Mouse (Mus musculus) intestine, embryonic 16.5 days (tissue): ENCODE data around the gene Wnt9a. TPM values are rescaled to one million over a fixed set of nuclear protein-coding genes. Genes with fewer than 3 reads are reported as not detected.

Source experiments
- ATAC-seq: fragments of 200-750 bp; cut with Nextera tagmentation; 2 replicates; pipeline ENCODE4 v1.8.0; 2017; ENCODE audit warnings: moderate TSS enrichment, moderate library complexity
- H3K27ac ChIP-seq: fragments of 300-500 bp; sonication (generic); 2 replicates; pipeline ENCODE4 v1.5.1; 2014; ENCODE audit warnings: mild to moderate bottlenecking, low read length
- H3K27me3 ChIP-seq: fragments of 300-500 bp; sonication (generic); replicated peaks from 2 replicates; pipeline ENCODE4 v1.6.1; 2014; ENCODE audit warnings: low read length, control low read depth, mixed read lengths; ENCODE audit not compliant: control insufficient read depth, insufficient read depth
- H3K36me3 ChIP-seq: fragments of 300-500 bp; sonication (generic); 2 replicates; pipeline ENCODE4 v1.6.1; 2014; ENCODE audit warnings: low read length, control low read depth; ENCODE audit not compliant: control insufficient read depth, insufficient read depth
- H3K4me1 ChIP-seq: fragments of 300-500 bp; sonication (generic); 2 replicates; pipeline ENCODE4 v1.6.1; 2014; ENCODE audit warnings: low read length, control low read depth, mixed read lengths; ENCODE audit not compliant: control insufficient read depth, insufficient read depth
- H3K4me2 ChIP-seq: fragments of 300-500 bp; sonication (generic); 2 replicates; pipeline ENCODE4 v1.6.1; 2014; ENCODE audit warnings: low read depth, low read length, control low read depth
- H3K4me3 ChIP-seq: fragments of 300-500 bp; sonication (generic); 2 replicates; pipeline ENCODE4 v1.5.1; 2014; ENCODE audit warnings: mild to moderate bottlenecking, low read length
- H3K9ac ChIP-seq: fragments of 300-500 bp; sonication (generic); 2 replicates; pipeline ENCODE4 v1.6.1; 2014; ENCODE audit warnings: low read depth, low read length
- H3K9me3 ChIP-seq: fragments of 300-500 bp; sonication (generic); 2 replicates; pipeline ENCODE4 v1.6.1; 2016; ENCODE audit warnings: low read length, control low read depth; ENCODE audit not compliant: control insufficient read depth
- WGBS: fragments of 180-500 bp; shearing (Covaris S2); extraction: QIAGEN DNeasy Blood & Tissue Kit; methylation state at CpG from one replicate; pipeline ENCODE4 v1.1.7; 2014; 5-methylcytosine and 5-hydroxymethylcytosine counted together
- polyA plus RNA-seq: library from polyadenylated mRNA; unstranded; fragments of >200 nt; fragmentation: Nextera tagmentation; extraction: Ambion mirVana; gene quantifications from 2 replicates; pipeline ENCODE4 v1.2.1, GENCODE M21; 2015

Gene Wnt9a
- polyA plus RNA-seq, 1 experiment from 2014 or later = 4.4 TPM

GRCm38 (mm10) chr11:59274184-59274583 lies 32.5 kb upstream of the Wnt9a start:
- 86% methylated on average over 3 of the region's 3 CpGs for WGBS
- Histone ChIP-seq H3K4me2 (no peak overlapping the region), H3K27ac (no peak overlapping the region), H3K4me1 (no peaks in the 10 kb centered on the region), H3K27me3 (peaks cover 5% of the 10 kb centered on the region; the same call in 1 of the 2 replicates), H3K9me3 (no peaks in the 10 kb centered on the region), H3K36me3 (no peaks in the 10 kb centered on the region), H3K4me3 (no peak overlapping the region), H3K9ac (no peak overlapping the region)
- ATAC-seq = no peak

- Histone ChIP-seq H3K27ac (no peak overlapping the region), H3K4me1 (no peaks in the 10 kb centered on the region), H3K9ac (no peak overlapping the region), H3K4me2 (no peak overlapping the region), H3K27me3 (peaks cover 9% of the 10 kb centered on the region; the same call in 1 of the 2 replicates), H3K4me3 (no peak overlapping the region), H3K36me3 (no peaks in the 10 kb centered on the region), H3K9me3 (no peaks in the 10 kb centered on the region)
- ATAC-seq = peak; percentile 77; the same call in 1 of the 2 replicates
- WGBS = 25% methylated on average over 2 of the region's 2 CpGs
Measured at GRCm38 (mm10) chr11:59276877-59277276, 29.9 kb upstream of the Wnt9a start.

- Histone ChIP-seq H3K4me3 (no peak overlapping the region), H3K4me1 (no peaks in the 10 kb centered on the region), H3K27me3 (peaks cover 12% of the 10 kb centered on the region), H3K36me3 (no peaks in the 10 kb centered on the region), H3K27ac (no peak overlapping the region), H3K4me2 (no peak overlapping the region), H3K9me3 (no peaks in the 10 kb centered on the region), H3K9ac (no peak overlapping the region)
- ATAC-seq = no peak
- WGBS = 80% methylated on average over 4 of the region's 4 CpGs
Measured at GRCm38 (mm10) chr11:59278047-59278446, 28.7 kb upstream of the Wnt9a start.

DNA sequence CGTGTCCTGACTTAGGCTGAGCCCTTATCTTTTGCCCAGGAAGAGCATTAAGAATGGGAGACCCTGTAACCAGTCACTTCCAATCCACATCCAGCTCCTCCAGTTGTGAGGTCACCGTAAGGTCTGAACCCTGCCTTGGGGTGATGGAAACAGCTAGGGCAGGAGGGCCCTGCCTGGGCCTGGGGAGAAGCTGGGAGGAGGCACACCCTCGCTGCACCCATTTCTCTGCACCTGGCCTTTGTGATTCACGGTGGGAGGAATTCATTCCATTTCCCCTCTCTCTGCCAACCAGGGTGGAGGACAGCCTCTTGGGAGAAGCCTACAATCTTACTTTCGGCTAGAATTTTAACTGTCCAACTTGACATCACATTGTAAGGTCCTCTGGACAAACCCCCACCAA lies 24.6 kb upstream of the Wnt9a start:
- Histone ChIP-seq H3K27ac (no peak overlapping the region), H3K27me3 (peaks cover 34% of the 10 kb centered on the region), H3K4me2 (no peak overlapping the region), H3K4me3 (no peak overlapping the region), H3K4me1 (no peaks in the 10 kb centered on the region), H3K9me3 (no peaks in the 10 kb centered on the region), H3K9ac (no peak overlapping the region), H3K36me3 (no peaks in the 10 kb centered on the region)
- 65% methylated on average over 5 of the region's 5 CpGs for WGBS
- ATAC-seq = no peak

DNA sequence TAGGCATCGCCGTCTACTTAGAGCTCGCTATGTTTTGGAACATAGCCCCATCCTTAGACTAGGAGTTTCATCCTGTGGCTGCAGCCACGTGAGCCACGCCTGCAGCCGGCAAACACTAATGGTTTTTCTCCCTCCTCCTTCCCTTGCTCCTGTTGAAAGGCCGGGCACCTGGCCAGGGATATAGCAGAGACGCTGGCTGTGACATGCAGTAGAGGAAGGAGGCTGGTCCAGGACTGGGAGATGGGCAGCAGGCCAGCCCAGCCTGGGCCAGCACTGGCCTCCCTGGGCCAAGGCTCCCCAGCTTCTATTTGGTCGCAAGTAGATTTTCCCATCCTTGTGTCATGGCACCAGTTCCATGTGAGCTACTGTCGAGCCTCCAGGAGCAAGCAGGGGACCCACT lies 23.8 kb upstream of the Wnt9a start:
- no peaks in the 10 kb centered on the region for H3K36me3 ChIP-seq
- H3K9me3 ChIP-seq = no peaks in the 10 kb centered on the region
- no peak for ATAC-seq
- H3K27me3 ChIP-seq = peaks cover 40% of the 10 kb centered on the region
- no peak overlapping the region for H3K27ac ChIP-seq
- no peak overlapping the region for H3K4me3 ChIP-seq
- no peaks in the 10 kb centered on the region for H3K4me1 ChIP-seq
- H3K9ac ChIP-seq = no peak overlapping the region
- WGBS = 63% methylated on average over 10 of the region's 10 CpGs
- no peak overlapping the region for H3K4me2 ChIP-seq

DNA sequence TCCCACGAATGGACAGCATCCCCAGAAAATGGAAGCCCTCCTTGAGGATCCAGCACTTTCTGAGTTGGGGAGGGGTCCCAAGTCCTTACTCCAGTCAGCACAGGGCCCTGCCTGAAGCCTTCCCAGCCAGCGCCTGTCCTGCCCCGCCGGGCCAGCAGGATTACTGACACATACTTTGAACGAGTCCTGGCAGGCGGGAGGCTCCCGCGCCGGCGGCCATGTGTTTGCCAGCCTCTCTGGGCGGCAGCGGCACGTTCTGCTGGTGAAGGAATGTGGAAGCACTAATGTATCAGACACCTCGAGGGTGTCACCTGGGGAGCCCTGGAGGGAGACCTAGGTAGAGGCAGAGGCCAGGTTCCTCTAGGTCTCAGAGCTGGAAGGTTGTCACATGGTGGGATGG lies 22.6 kb upstream of the Wnt9a start:
- Histone ChIP-seq H3K4me3 (no peak overlapping the region), H3K4me1 (no peaks in the 10 kb centered on the region), H3K27ac (no peak overlapping the region), H3K36me3 (no peaks in the 10 kb centered on the region), H3K9me3 (no peaks in the 10 kb centered on the region), H3K9ac (no peak overlapping the region), H3K27me3 (peaks cover 52% of the 10 kb centered on the region), H3K4me2 (no peak overlapping the region)
- 21% methylated on average over 14 of the region's 14 CpGs for WGBS
- no peak for ATAC-seq

GRCm38 (mm10) chr11:59289706-59290105 lies 17.0 kb upstream of the Wnt9a start:
- Histone ChIP-seq H3K36me3 (no peaks in the 10 kb centered on the region), H3K4me1 (peaks cover 4% of the 10 kb centered on the region), H3K4me3 (no peak overlapping the region), H3K27me3 (peaks cover 83% of the 10 kb centered on the region), H3K9me3 (no peaks in the 10 kb centered on the region), H3K4me2 (no peak overlapping the region), H3K9ac (no peak overlapping the region), H3K27ac (no peak overlapping the region)
- ATAC-seq = no peak
- WGBS = under 1% methylated on average over 25 of the region's 25 CpGs

- ATAC-seq = no peak
- Histone ChIP-seq H3K4me1 (peaks cover 4% of the 10 kb centered on the region), H3K27ac (no peak within 1 kb of the TSS), H3K4me3 (peak within 1 kb of the TSS; percentile 35), H3K9me3 (no peaks in the 10 kb centered on the region), H3K9ac (no peak within 1 kb of the TSS), H3K36me3 (no peaks in the 10 kb centered on the region), H3K4me2 (peak within 1 kb of the TSS; percentile 51), H3K27me3 (peaks cover 78% of the 10 kb centered on the region)
- under 1% methylated on average over 27 of the region's 60 CpGs for WGBS
Measured at GRCm38 (mm10) chr11:59290702-59291303, 15.9 kb upstream of the Wnt9a start, which contains the start of gene Wnt3a. TSS of gene Wnt3a (minus strand) at chr11:59290752.

- peaks cover 4% of the 10 kb centered on the region for H3K4me1 ChIP-seq
- 19% methylated on average over 7 of the region's 7 CpGs for WGBS
- no peak overlapping the region for H3K9ac ChIP-seq
- no peak for ATAC-seq
- H3K4me2 ChIP-seq = no peak overlapping the region
- H3K27ac ChIP-seq = no peak overlapping the region
- no peak overlapping the region for H3K4me3 ChIP-seq
- H3K27me3 ChIP-seq = peaks cover 57% of the 10 kb centered on the region
- no peaks in the 10 kb centered on the region for H3K36me3 ChIP-seq
- no peaks in the 10 kb centered on the region for H3K9me3 ChIP-seq
Measured at GRCm38 (mm10) chr11:59293616-59294015, 13.1 kb upstream of the Wnt9a start.

DNA sequence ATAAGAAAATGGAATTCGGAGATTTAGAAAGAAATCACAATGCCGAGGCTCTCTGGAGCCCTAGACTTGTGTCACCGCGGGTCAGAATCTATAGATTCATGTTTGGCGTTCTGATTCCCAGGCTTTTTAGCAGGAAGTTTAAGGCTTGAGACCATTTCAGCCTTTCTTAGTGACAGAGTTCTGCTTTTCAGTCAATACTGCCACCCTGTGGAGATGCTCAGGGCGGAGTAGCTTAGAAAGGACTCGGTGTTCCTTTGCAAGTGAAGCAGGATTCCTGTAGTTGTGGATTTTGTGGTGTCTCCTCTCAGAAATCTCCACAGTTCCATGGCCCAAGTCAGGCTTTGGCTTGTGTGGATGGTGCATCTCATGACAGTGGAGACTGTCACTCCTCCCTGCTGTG lies 8.8 kb upstream of the Wnt9a start:
- 21% methylated on average over 7 of the region's 7 CpGs for WGBS
- Histone ChIP-seq H3K27ac (no peak overlapping the region), H3K9ac (no peak overlapping the region), H3K4me3 (no peak overlapping the region), H3K36me3 (no peaks in the 10 kb centered on the region), H3K27me3 (peaks cover 17% of the 10 kb centered on the region), H3K4me2 (no peak overlapping the region), H3K4me1 (no peaks in the 10 kb centered on the region), H3K9me3 (no peaks in the 10 kb centered on the region)
- no peak for ATAC-seq
